9 mouse cellular contexts compared by ENCODE assay signal in the genomic region with DNA sequence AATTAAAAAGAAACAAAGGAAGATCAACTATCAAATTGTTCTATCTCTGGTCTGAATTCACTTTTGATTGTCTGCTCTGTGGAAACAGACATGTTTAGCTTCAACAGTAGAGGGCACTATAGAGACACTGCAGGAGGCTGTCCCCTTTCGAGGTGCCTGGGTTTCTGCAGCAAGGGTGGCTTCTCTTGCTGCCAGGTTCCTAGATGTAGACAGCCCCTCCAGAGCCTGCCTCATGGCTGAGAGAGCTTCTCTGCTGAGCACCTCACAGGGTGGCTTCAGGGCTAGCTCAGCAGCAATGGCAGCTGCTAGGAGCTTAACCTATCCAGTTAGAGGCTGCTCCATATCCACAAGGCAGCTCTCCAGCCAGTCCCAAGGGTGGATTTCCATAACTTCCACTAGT. TPM values are rescaled to one million over a fixed set of nuclear protein-coding genes. Genes with fewer than 3 reads are reported as not detected.
A peak's percentile ranks its signal among the peaks of the same experiment; 100 is the strongest.
DNase-seq lines count a peak whose midpoint lies in the region; ATAC-seq lines count a peak whose summit lies in the region.
"Had no signal": no experiment of that assay in that cellular context is flagged by ENCODE, and none has a peak within 500 bp of the region (broad histone marks: within the 10 kb centered on the region; RNA-seq: fewer than 3 reads in every experiment).

No protein-coding gene starts in this region.

- DNase-seq in midbrain, embryonic 11.5 days (ENCODE audit: low spot score, missing footprints), result peak; percentile 90
- DNase-seq in ZHBTc4 (ENCODE audit: low read depth, low spot score), result peak; percentile 61
- peak; percentile 79 for DNase-seq in embryo, embryonic 10 days (ENCODE audit: low spot score)
- peak; percentile 63 for DNase-seq in kidney, adult 9 months
- peak; percentile 31 to 53 for DNase-seq in lung, adult 18-20 months
- peak; percentile 28 for DNase-seq in right cerebral cortex, postnatal 25 days
- DNase-seq in urinary bladder, postnatal 25 days (ENCODE audit: low spot score), result no peak

- H3K27ac ChIP-seq in midbrain, embryonic 11.5 days (ENCODE audit: low read depth, low read length), result no peak overlapping the region
- H3K27ac ChIP-seq in midbrain, embryonic 13.5 days, result no peak overlapping the region
- H3K27ac ChIP-seq: heart, embryonic 13.5 days had no signal

- no peaks in the 10 kb centered on the region for H3K9me3 ChIP-seq in midbrain, embryonic 11.5 days (ENCODE audit: control insufficient read depth, low read length)
- H3K9me3 ChIP-seq in midbrain, embryonic 13.5 days, result no peaks in the 10 kb centered on the region
- H3K9me3 ChIP-seq: heart, embryonic 13.5 days had no signal

- WGBS in midbrain, embryonic 11.5 days, result 0% methylated on average over 1 of the region's 1 CpGs
- WGBS in midbrain, embryonic 13.5 days, result 0% methylated on average over 1 of the region's 1 CpGs

- ATAC-seq in midbrain, embryonic 11.5 days (ENCODE audit: low FRiP score), result no peak
- no peak for ATAC-seq in midbrain, embryonic 13.5 days

- no peak overlapping the region for H3K4me3 ChIP-seq in midbrain, embryonic 11.5 days (ENCODE audit: low read depth, low read length)
- H3K4me3 ChIP-seq in midbrain, embryonic 13.5 days (replicated peaks), result no peak overlapping the region
- H3K4me3 ChIP-seq: heart, embryonic 13.5 days had no signal

- H3K27me3 ChIP-seq in midbrain, embryonic 11.5 days (ENCODE audit: control insufficient read depth, insufficient read depth, low read length), result no peaks in the 10 kb centered on the region
- peaks cover 3% of the 10 kb centered on the region; the same call in 1 of the 2 replicates for H3K27me3 ChIP-seq in midbrain, embryonic 13.5 days

- no peaks in the 10 kb centered on the region for H3K36me3 ChIP-seq in midbrain, embryonic 11.5 days (ENCODE audit: control insufficient read depth, insufficient read depth, low read length)
- H3K36me3 ChIP-seq in midbrain, embryonic 13.5 days, result no peaks in the 10 kb centered on the region
- H3K36me3 ChIP-seq: heart, embryonic 13.5 days had no signal

- no peaks in the 10 kb centered on the region; the same call in 1 of the 2 replicates for H3K4me1 ChIP-seq in midbrain, embryonic 11.5 days (ENCODE audit: control insufficient read depth, insufficient read depth, low read length)
- H3K4me1 ChIP-seq in midbrain, embryonic 13.5 days (replicated peaks), result peaks cover 12% of the 10 kb centered on the region; the same call in 1 of the 2 replicates

- H3K4me2 ChIP-seq in midbrain, embryonic 11.5 days, result no peak overlapping the region
- H3K4me2 ChIP-seq in midbrain, embryonic 13.5 days (replicated peaks), result no peak overlapping the region
- H3K4me2 ChIP-seq: heart, embryonic 13.5 days had no signal

- H3K9ac ChIP-seq in midbrain, embryonic 11.5 days (ENCODE audit: low read length), result no peak overlapping the region
- H3K9ac ChIP-seq in midbrain, embryonic 13.5 days (replicated peaks), result no peak overlapping the region
- H3K9ac ChIP-seq: heart, embryonic 13.5 days had no signal

RNA-seq across cellular contexts. Expression of gene Ubtd2, which starts 5.0 kb away (rescaled TPM):
- polyA plus RNA-seq in midbrain, embryonic 11.5 days (2014; fragmentation: Nextera tagmentation; extraction: Ambion mirVana), result 67.7 and 71.6 TPM in 2 replicates
- polyA plus RNA-seq in midbrain, embryonic 13.5 days (2015; fragmentation: Nextera tagmentation; extraction: Ambion mirVana), result 55.0 and 55.2 TPM in 2 replicates
